Mouse (Mus musculus) neural tube, embryonic 12.5 days (tissue): ENCODE results near the gene Dkk3. TPM values are rescaled to one million over a fixed set of nuclear protein-coding genes. Genes with fewer than 3 reads are reported as not detected.

ENCODE experiments used
- ATAC-seq: fragments of 200-750 bp; cut with Nextera tagmentation; 2 replicates; pipeline ENCODE4 v1.8.0; 2017; ENCODE audit warnings: low read depth, mild to moderate bottlenecking, moderate TSS enrichment, moderate library complexity; ENCODE audit not compliant: low FRiP score
- H3K27ac ChIP-seq: fragments of 300-500 bp; sonication (generic); 2 replicates; pipeline ENCODE4 v1.5.1; 2016
- H3K27me3 ChIP-seq: fragments of 300-500 bp; sonication (generic); replicated peaks from 2 replicates; pipeline ENCODE4 v1.6.1; 2016; ENCODE audit warnings: mild to moderate bottlenecking
- H3K36me3 ChIP-seq: fragments of 300-500 bp; sonication (generic); 2 replicates; pipeline ENCODE4 v1.6.1; 2016; ENCODE audit warnings: mild to moderate bottlenecking
- H3K4me1 ChIP-seq: fragments of 300-500 bp; sonication (generic); 2 replicates; pipeline ENCODE4 v1.6.1; 2016
- H3K4me2 ChIP-seq: fragments of 300-500 bp; sonication (generic); replicated peaks from 2 replicates; pipeline ENCODE4 v1.6.1; 2016; ENCODE audit warnings: mild to moderate bottlenecking
- H3K4me3 ChIP-seq: fragments of 300-500 bp; sonication (generic); 2 replicates; pipeline ENCODE4 v1.5.1; 2016
- H3K9ac ChIP-seq: fragments of 300-500 bp; sonication (generic); 2 replicates; pipeline ENCODE4 v1.6.1; 2016; ENCODE audit warnings: mild to moderate bottlenecking
- H3K9me3 ChIP-seq: fragments of 300-500 bp; sonication (generic); 2 replicates; pipeline ENCODE4 v1.6.1; 2016; ENCODE audit warnings: mild to moderate bottlenecking
- WGBS: fragments of 180-500 bp; shearing (Covaris S2); methylation state at CpG from one replicate; pipeline ENCODE4 v1.1.7; 2016; 5-methylcytosine and 5-hydroxymethylcytosine counted together
- polyA plus RNA-seq: library from polyadenylated mRNA; unstranded; fragments of >200 nt; fragmentation: Nextera tagmentation; extraction: Ambion mirVana; gene quantifications from 2 replicates; pipeline ENCODE4 v1.2.1, GENCODE M21; 2016

The Dkk3 gene
- polyA plus RNA-seq, 1 experiment from 2014 or later: 17.2 TPM

- no peak overlapping the region for H3K4me3 ChIP-seq
- no peak overlapping the region for H3K27ac ChIP-seq
- H3K27me3 ChIP-seq: no peaks in the 10 kb centered on the region
- H3K36me3 ChIP-seq: no peaks in the 10 kb centered on the region
- ATAC-seq: no peak
- WGBS: 92% methylated on average over 2 of the region's 2 CpGs
- peaks cover 12% of the 10 kb centered on the region for H3K4me1 ChIP-seq
- H3K9ac ChIP-seq: no peak overlapping the region
- no peak overlapping the region for H3K4me2 ChIP-seq
- H3K9me3 ChIP-seq: no peaks in the 10 kb centered on the region
Observed at GRCm38 (mm10) chr7:112140725-112141124, 18.1 kb downstream of the Dkk3 start.

- Histone ChIP-seq H3K27me3 (no peaks in the 10 kb centered on the region), H3K9ac (no peak overlapping the region), H3K4me3 (no peak overlapping the region), H3K4me2 (no peak overlapping the region), H3K36me3 (no peaks in the 10 kb centered on the region), H3K27ac (no peak overlapping the region), H3K9me3 (no peaks in the 10 kb centered on the region), H3K4me1 (peaks cover 8% of the 10 kb centered on the region)
- 77% methylated on average over 11 of the region's 11 CpGs for WGBS
- ATAC-seq: no peak
Observed at GRCm38 (mm10) chr7:112138509-112139405, 20.1 kb downstream of the Dkk3 start.

- no peaks in the 10 kb centered on the region for H3K36me3 ChIP-seq
- no peak overlapping the region for H3K4me2 ChIP-seq
- ATAC-seq: no peak
- no peak overlapping the region for H3K27ac ChIP-seq
- H3K9me3 ChIP-seq: no peaks in the 10 kb centered on the region
- H3K27me3 ChIP-seq: no peaks in the 10 kb centered on the region
- H3K9ac ChIP-seq: no peak overlapping the region
- no peak overlapping the region for H3K4me3 ChIP-seq
- H3K4me1 ChIP-seq: peaks cover 4% of the 10 kb centered on the region
- 94% methylated on average over 7 of the region's 7 CpGs for WGBS
Observed at GRCm38 (mm10) chr7:112138168-112138508, 20.7 kb downstream of the Dkk3 start.

GRCm38 (mm10) chr7:112136537-112136936, 22.3 kb downstream of the Dkk3 start:
- no peaks in the 10 kb centered on the region for H3K27me3 ChIP-seq
- no peak overlapping the region for H3K27ac ChIP-seq
- ATAC-seq: no peak
- H3K4me2 ChIP-seq: no peak overlapping the region
- WGBS: 86% methylated on average over 5 of the region's 5 CpGs
- H3K9me3 ChIP-seq: no peaks in the 10 kb centered on the region
- H3K36me3 ChIP-seq: no peaks in the 10 kb centered on the region
- H3K9ac ChIP-seq: no peak overlapping the region
- H3K4me1 ChIP-seq: no peaks in the 10 kb centered on the region
- no peak overlapping the region for H3K4me3 ChIP-seq

- no peaks in the 10 kb centered on the region for H3K36me3 ChIP-seq
- no peak overlapping the region for H3K4me3 ChIP-seq
- ATAC-seq: no peak
- 90% methylated on average over 4 of the region's 4 CpGs for WGBS
- H3K4me2 ChIP-seq: no peak overlapping the region
- no peak overlapping the region for H3K27ac ChIP-seq
- no peak overlapping the region for H3K9ac ChIP-seq
- no peaks in the 10 kb centered on the region for H3K4me1 ChIP-seq
- H3K27me3 ChIP-seq: no peaks in the 10 kb centered on the region
- no peaks in the 10 kb centered on the region for H3K9me3 ChIP-seq
Observed at GRCm38 (mm10) chr7:112135161-112135560, 23.7 kb downstream of the Dkk3 start.

- Histone ChIP-seq H3K4me3 (no peak overlapping the region), H3K9me3 (no peaks in the 10 kb centered on the region), H3K27me3 (no peaks in the 10 kb centered on the region), H3K4me1 (no peaks in the 10 kb centered on the region), H3K27ac (no peak overlapping the region), H3K36me3 (no peaks in the 10 kb centered on the region), H3K4me2 (no peak overlapping the region), H3K9ac (no peak overlapping the region)
- 93% methylated on average over 5 of the region's 5 CpGs for WGBS
- ATAC-seq: no peak
Observed at GRCm38 (mm10) chr7:112133277-112133676, 25.6 kb downstream of the Dkk3 start.

GRCm38 (mm10) chr7:112132005-112132404, 26.9 kb downstream of the Dkk3 start:
- Histone ChIP-seq H3K4me1 (no peaks in the 10 kb centered on the region), H3K9me3 (no peaks in the 10 kb centered on the region), H3K9ac (no peak overlapping the region), H3K27ac (no peak overlapping the region), H3K4me3 (no peak overlapping the region), H3K4me2 (no peak overlapping the region), H3K36me3 (no peaks in the 10 kb centered on the region), H3K27me3 (no peaks in the 10 kb centered on the region)
- ATAC-seq: no peak
- 62% methylated on average over 6 of the region's 6 CpGs for WGBS

GRCm38 (mm10) chr7:112130660-112131059, 28.2 kb downstream of the Dkk3 start:
- H3K4me1 ChIP-seq: no peaks in the 10 kb centered on the region
- no peak for ATAC-seq
- H3K36me3 ChIP-seq: no peaks in the 10 kb centered on the region
- no peaks in the 10 kb centered on the region for H3K9me3 ChIP-seq
- H3K4me2 ChIP-seq: no peak overlapping the region
- H3K4me3 ChIP-seq: no peak overlapping the region
- WGBS: 93% methylated on average over 3 of the region's 3 CpGs
- no peaks in the 10 kb centered on the region for H3K27me3 ChIP-seq
- no peak overlapping the region for H3K27ac ChIP-seq
- H3K9ac ChIP-seq: no peak overlapping the region

GRCm38 (mm10) chr7:112129851-112130250, 29.0 kb downstream of the Dkk3 start:
- ATAC-seq: no peak
- Histone ChIP-seq H3K36me3 (no peaks in the 10 kb centered on the region), H3K4me2 (no peak overlapping the region), H3K4me3 (no peak overlapping the region), H3K9ac (no peak overlapping the region), H3K9me3 (no peaks in the 10 kb centered on the region), H3K4me1 (no peaks in the 10 kb centered on the region), H3K27me3 (no peaks in the 10 kb centered on the region), H3K27ac (no peak overlapping the region)
- WGBS: 89% methylated on average over 6 of the region's 6 CpGs

GRCm38 (mm10) chr7:112128810-112129209, 30.0 kb downstream of the Dkk3 start:
- Histone ChIP-seq H3K9ac (no peak overlapping the region), H3K4me2 (no peak overlapping the region), H3K27ac (no peak overlapping the region), H3K9me3 (no peaks in the 10 kb centered on the region), H3K27me3 (no peaks in the 10 kb centered on the region), H3K36me3 (no peaks in the 10 kb centered on the region), H3K4me1 (no peaks in the 10 kb centered on the region), H3K4me3 (no peak overlapping the region)
- WGBS: 77% methylated on average over 4 of the region's 4 CpGs
- ATAC-seq: no peak

GRCm38 (mm10) chr7:112127954-112128353, 30.9 kb downstream of the Dkk3 start:
- H3K36me3 ChIP-seq: no peaks in the 10 kb centered on the region
- H3K4me2 ChIP-seq: no peak overlapping the region
- no peaks in the 10 kb centered on the region for H3K4me1 ChIP-seq
- H3K4me3 ChIP-seq: no peak overlapping the region
- no peak overlapping the region for H3K27ac ChIP-seq
- no peak overlapping the region for H3K9ac ChIP-seq
- no peak for ATAC-seq
- no peaks in the 10 kb centered on the region for H3K9me3 ChIP-seq
- H3K27me3 ChIP-seq: no peaks in the 10 kb centered on the region
- 86% methylated on average over 4 of the region's 4 CpGs for WGBS

GRCm38 (mm10) chr7:112127085-112127637, 31.7 kb downstream of the Dkk3 start:
- H3K27me3 ChIP-seq: no peaks in the 10 kb centered on the region
- H3K36me3 ChIP-seq: no peaks in the 10 kb centered on the region
- H3K9ac ChIP-seq: no peak overlapping the region
- WGBS: 74% methylated on average over 5 of the region's 5 CpGs
- no peak for ATAC-seq
- no peak overlapping the region for H3K4me3 ChIP-seq
- no peak overlapping the region for H3K27ac ChIP-seq
- H3K4me1 ChIP-seq: no peaks in the 10 kb centered on the region
- no peaks in the 10 kb centered on the region for H3K9me3 ChIP-seq
- no peak overlapping the region for H3K4me2 ChIP-seq
